Mouse (Mus musculus) lung, postnatal 0 days (tissue): Measurements from ENCODE around the gene Strap.

Experiments
- CTCF ChIP-seq: IDR thresholded peaks from 2 replicates; pipeline ENCODE4 v1.5.1; 2016; ENCODE audit warnings: antibody characterized with exemption, mild to moderate bottlenecking
- EP300 ChIP-seq: IDR thresholded peaks from 2 replicates; pipeline ENCODE4 v1.6.1; 2016; ENCODE audit warnings: antibody characterized with exemption, mild to moderate bottlenecking, control low read depth

- no peak for TF ChIP-seq CTCF
- TF ChIP-seq EP300: no peak
These were observed 49.2 kb downstream of the Strap start for GRCm38 (mm10) chr6:137783899-137784637.
